ENCODE assay signal across 8 mouse cellular contexts in genomic region chr4:133672845-133673647, GRCm38 (mm10). TPM values are rescaled to one million over a fixed set of nuclear protein-coding genes. Genes with fewer than 3 reads are reported as not detected.
A peak's percentile ranks its signal among the peaks of the same experiment; 100 is the strongest.
DNase-seq lines count a peak whose midpoint lies in the region; ATAC-seq and TF ChIP-seq lines count a peak whose summit lies in the region.

No protein-coding gene starts in this region.

- no peak for TF ChIP-seq POLR2A in small intestine, adult 2 months (IDR thresholded peaks at IDR 0.05; ENCODE audit: low read depth, low read length)

- peak; percentile 50 for DNase-seq in layer of hippocampus, adult 11-12 months (ENCODE audit: low spot score)
- DNase-seq in layer of hippocampus, postnatal 25 days (ENCODE audit: extremely low spot score in 1 of 2, low spot score in 1 of 2) = no peak
- DNase-seq in adipocyte (ENCODE audit: low spot score) = peak; percentile 76
- peak; percentile 31 for DNase-seq in gastrocnemius, postnatal 25 days
- no peak for DNase-seq in layer of hippocampus, adult 9-10 months (ENCODE audit: low spot score)

- H3K27me3 ChIP-seq in intestine, embryonic 16.5 days (replicated peaks; ENCODE audit: control insufficient read depth, insufficient read depth, low read length) = no peaks in the 10 kb centered on the region
- H3K27me3 ChIP-seq in lung, embryonic 15.5 days = no peaks in the 10 kb centered on the region
- H3K27me3 ChIP-seq in small intestine, adult 2 months (ENCODE audit: control insufficient read depth, insufficient read depth, low read length) = no peaks in the 10 kb centered on the region

- H3K4me1 ChIP-seq in intestine, embryonic 16.5 days (ENCODE audit: control insufficient read depth, insufficient read depth, low read length) = peaks cover 36% of the 10 kb centered on the region
- H3K4me1 ChIP-seq in lung, embryonic 15.5 days = peaks cover 64% of the 10 kb centered on the region
- peaks cover 18% of the 10 kb centered on the region; the same call in 1 of the 2 replicates for H3K4me1 ChIP-seq in small intestine, adult 2 months (ENCODE audit: control insufficient read depth, insufficient read depth, insufficient read length, low read length)

- H3K4me3 ChIP-seq in intestine, embryonic 16.5 days (ENCODE audit: low read length) = peak overlapping the region; percentile 74
- H3K4me3 ChIP-seq in lung, embryonic 15.5 days = peak overlapping the region; percentile 63
- peak overlapping the region; percentile 91 for H3K4me3 ChIP-seq in small intestine, adult 2 months (ENCODE audit: low read depth, low read length)

- no peak for TF ChIP-seq CTCF in small intestine, adult 2 months (IDR thresholded peaks at IDR 0.05; ENCODE audit: extremely low read depth, insufficient read length, insufficient replicate concordance, low read depth, low read length)

- WGBS in intestine, embryonic 16.5 days = under 1% methylated on average over 24 of the region's 24 CpGs
- WGBS in lung, embryonic 15.5 days = 1% methylated on average over 24 of the region's 24 CpGs
- WGBS in small intestine, adult 2 months = under 1% methylated on average over 24 of the region's 24 CpGs

- 0 out of 2 replicates have a peak, but pooled peaks cover 2% of the 10 kb centered on the region for H3K36me3 ChIP-seq in intestine, embryonic 16.5 days (ENCODE audit: control insufficient read depth, insufficient read depth, low read length)
- no peaks in the 10 kb centered on the region for H3K36me3 ChIP-seq in lung, embryonic 15.5 days
- H3K36me3 ChIP-seq in small intestine, adult 2 months (ENCODE audit: control insufficient read depth, insufficient read depth, low read length) = peaks cover 2% of the 10 kb centered on the region

- H3K4me2 ChIP-seq in intestine, embryonic 16.5 days (ENCODE audit: low read depth, low read length) = peak overlapping the region; percentile 75
- H3K4me2 ChIP-seq in lung, embryonic 15.5 days = peak overlapping the region; percentile 73

- peak overlapping the region; percentile 91 for H3K9ac ChIP-seq in intestine, embryonic 16.5 days (ENCODE audit: low read depth, low read length)
- H3K9ac ChIP-seq in lung, embryonic 15.5 days = peak overlapping the region; percentile 91

- H3K27ac ChIP-seq in intestine, embryonic 16.5 days (ENCODE audit: low read length) = peak overlapping the region; percentile 100
- peak overlapping the region; percentile 100 for H3K27ac ChIP-seq in lung, embryonic 15.5 days
- H3K27ac ChIP-seq in small intestine, adult 2 months (ENCODE audit: insufficient read depth, low read depth, low read length) = peak overlapping the region; percentile 96

- no peak; the same call in 1 of the 2 replicates for ATAC-seq in intestine, embryonic 16.5 days
- 0 out of 2 replicates have a peak, but pooled peaks have one; percentile 0 for ATAC-seq in lung, embryonic 15.5 days (ENCODE audit: borderline replicate concordance, extremely low read depth, low FRiP score, low TSS enrichment)

- H3K9me3 ChIP-seq in intestine, embryonic 16.5 days (ENCODE audit: control insufficient read depth, low read length) = no peaks in the 10 kb centered on the region
- no peaks in the 10 kb centered on the region for H3K9me3 ChIP-seq in lung, embryonic 15.5 days

RNA-seq across cellular contexts. Expression of gene Pigv, which starts 0.6 kb away (rescaled TPM):
- total RNA-seq in layer of hippocampus, postnatal 25 days (2021) = 1 to 10 TPM; 7.9 to 9.6 TPM
- 1 to 10 TPM; 8.3 to 9.6 TPM for total RNA-seq in gastrocnemius, postnatal 25 days (2021)
- polyA plus RNA-seq in intestine, embryonic 16.5 days (2015; fragmentation: Nextera tagmentation; extraction: Ambion mirVana) = 16.6 and 18.5 TPM in 2 replicates
- polyA plus RNA-seq in lung, embryonic 15.5 days (2015; fragmentation: Nextera tagmentation; extraction: Ambion mirVana) = 18.4 and 20.2 TPM in 2 replicates
- polyA plus RNA-seq in small intestine, adult 2 months (2012; rRNA removed) = 6.0 and 8.9 TPM in 2 replicates

RNA-seq across cellular contexts. Expression of gene Zdhhc18, which starts 23.1 kb away (rescaled TPM):
- 10 to 100 TPM; 33.6 to 39.8 TPM for total RNA-seq in layer of hippocampus, postnatal 25 days (2021)
- 10 to 100 TPM; 22.9 to 24.3 TPM for total RNA-seq in gastrocnemius, postnatal 25 days (2021)
- polyA plus RNA-seq in intestine, embryonic 16.5 days (2015; fragmentation: Nextera tagmentation; extraction: Ambion mirVana) = 1.3 and 1.6 TPM in 2 replicates
- 6.2 and 7.7 TPM in 2 replicates for polyA plus RNA-seq in lung, embryonic 15.5 days (2015; fragmentation: Nextera tagmentation; extraction: Ambion mirVana)
- polyA plus RNA-seq in small intestine, adult 2 months (2012; rRNA removed) = 18.7 and 36.7 TPM in 2 replicates

Comparison
In these comparisons a context has a peak if more than half of its experiments do, and no peak if none do; other contexts are left out.
1. DNase-seq: peak in layer of hippocampus, adult 11-12 months (single experiment), adipocyte (single experiment) and gastrocnemius, postnatal 25 days (single experiment); none in layer of hippocampus, postnatal 25 days (0 of 2) and layer of hippocampus, adult 9-10 months (single experiment).
2. Peak in every context shown above with its lines, with median percentiles within 50 percentile points of each other: H3K27ac ChIP-seq and H3K4me3 ChIP-seq.